Mouse (Mus musculus) heart, postnatal 0 days (tissue): ENCODE data around the gene Wdr18.

Experiments used
- CTCF ChIP-seq: IDR thresholded peaks from 2 replicates; pipeline ENCODE4 v1.5.1; 2016; ENCODE audit warnings: antibody characterized with exemption, control low read depth, low read depth
- EP300 ChIP-seq: IDR thresholded peaks from 2 replicates; pipeline ENCODE4 v1.6.1; 2016; ENCODE audit warnings: antibody characterized with exemption, low read depth

DNA sequence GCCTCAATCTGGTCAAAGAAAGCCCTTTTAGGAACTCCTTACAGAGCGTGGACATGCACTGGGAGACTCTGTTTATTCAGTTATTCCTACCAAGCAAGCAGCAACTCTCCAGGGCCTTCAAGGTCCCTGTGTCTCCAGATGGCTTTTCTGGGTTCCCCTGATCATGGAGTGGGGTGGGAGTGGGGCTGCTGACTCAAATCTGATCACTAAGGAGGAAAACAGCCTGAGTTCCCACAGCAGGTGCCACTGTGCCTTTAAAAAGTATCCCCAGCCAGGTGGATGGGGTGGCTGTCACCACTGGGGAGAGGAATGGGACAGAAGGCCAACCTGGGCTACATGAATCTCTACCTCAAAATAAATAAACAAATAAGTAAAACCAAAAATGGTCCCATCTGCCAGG lies 17.0 kb upstream of the Wdr18 start:
- no peak for TF ChIP-seq CTCF
- TF ChIP-seq EP300: no peak
